Mouse (Mus musculus) limb, embryonic 14.5 days (tissue): ENCODE results near the gene Pex7. TPM values are rescaled to one million over a fixed set of nuclear protein-coding genes. Genes with fewer than 3 reads are reported as not detected.

ENCODE experiments used
- ATAC-seq: fragments of 200-750 bp; cut with Nextera tagmentation; 2 replicates; pipeline ENCODE4 v1.8.0; 2017; ENCODE audit warnings: low read depth, moderate number of reproducible peaks, moderate TSS enrichment; ENCODE audit not compliant: low FRiP score
- DNase-seq: peaks from one replicate; pipeline ENCODE4 v3.0.0-alpha.2; 2015; ENCODE audit warnings: low spot score
- H3K27ac ChIP-seq: fragments of 300-500 bp; sonication (generic); replicated peaks from 2 replicates; pipeline ENCODE4 v1.5.1; 2014; ENCODE audit warnings: low read depth, mild to moderate bottlenecking, low read length, moderate library complexity, mixed read lengths
- H3K27me3 ChIP-seq: fragments of 300-500 bp; sonication (generic); 2 replicates; pipeline ENCODE4 v1.6.1; 2014; ENCODE audit warnings: low read length, mixed read lengths; ENCODE audit not compliant: control insufficient read depth, insufficient read depth
- H3K36me3 ChIP-seq: fragments of 300-500 bp; sonication (generic); 2 replicates; pipeline ENCODE4 v1.6.1; 2014; ENCODE audit warnings: mild to moderate bottlenecking, low read length, moderate library complexity, mixed read lengths; ENCODE audit not compliant: control insufficient read depth, insufficient read depth
- H3K4me1 ChIP-seq: fragments of 300-500 bp; sonication (generic); 2 replicates; pipeline ENCODE4 v1.6.1; 2014; ENCODE audit warnings: antibody characterized with exemption, low read length, mixed read lengths; ENCODE audit not compliant: control insufficient read depth, insufficient read depth
- H3K4me2 ChIP-seq: fragments of 300-500 bp; sonication (generic); replicated peaks from 2 replicates; pipeline ENCODE4 v1.6.1; 2014; ENCODE audit warnings: low read depth, mild to moderate bottlenecking, low read length, moderate library complexity; ENCODE audit not compliant: severe bottlenecking
- H3K4me3 ChIP-seq: fragments of 300-500 bp; sonication (generic); replicated peaks from 2 replicates; pipeline ENCODE4 v1.5.1; 2014; ENCODE audit warnings: low read length
- H3K9ac ChIP-seq: fragments of 300-500 bp; sonication (generic); 2 replicates; pipeline ENCODE4 v1.6.1; 2014; ENCODE audit warnings: mild to moderate bottlenecking, low read depth, low read length, moderate library complexity; ENCODE audit not compliant: severe bottlenecking
- H3K9me3 ChIP-seq: fragments of 300-500 bp; sonication (generic); 2 replicates; pipeline ENCODE4 v1.6.1; 2016; ENCODE audit warnings: low read length; ENCODE audit not compliant: control insufficient read depth
- POLR2A ChIP-seq: fragments of 200-500 bp; IDR thresholded peaks from 2 replicates; pipeline ENCODE4 v1.8.0; 2012; ENCODE audit warnings: inconsistent platforms, mild to moderate bottlenecking, moderate library complexity, borderline replicate concordance; ENCODE audit not compliant: insufficient read depth, insufficient read length; ENCODE audit errors: extremely low read depth
- WGBS: fragments of 180-500 bp; shearing (Covaris S2); extraction: QIAGEN DNeasy Blood & Tissue Kit; methylation state at CpG from one replicate; pipeline ENCODE4 v1.1.7; 2014; 5-methylcytosine and 5-hydroxymethylcytosine counted together
- polyA plus RNA-seq, 2 experiments: library from polyadenylated mRNA; depleted of rRNA in 1 of 2; stranded (reverse) in 1 of 2; unstranded in 1 of 2; fragments of >200 nt; fragmentation: Nextera tagmentation in 1 of 2; extraction: Ambion mirVana in 1 of 2; gene quantifications; 2 replicates each; pipeline versions ENCODE4 v1.2.1 to v1.2.3; 2012 to 2014

Gene Pex7
- polyA plus RNA-seq, 2 experiments, result 19.2 to 31.5 TPM

DNA sequence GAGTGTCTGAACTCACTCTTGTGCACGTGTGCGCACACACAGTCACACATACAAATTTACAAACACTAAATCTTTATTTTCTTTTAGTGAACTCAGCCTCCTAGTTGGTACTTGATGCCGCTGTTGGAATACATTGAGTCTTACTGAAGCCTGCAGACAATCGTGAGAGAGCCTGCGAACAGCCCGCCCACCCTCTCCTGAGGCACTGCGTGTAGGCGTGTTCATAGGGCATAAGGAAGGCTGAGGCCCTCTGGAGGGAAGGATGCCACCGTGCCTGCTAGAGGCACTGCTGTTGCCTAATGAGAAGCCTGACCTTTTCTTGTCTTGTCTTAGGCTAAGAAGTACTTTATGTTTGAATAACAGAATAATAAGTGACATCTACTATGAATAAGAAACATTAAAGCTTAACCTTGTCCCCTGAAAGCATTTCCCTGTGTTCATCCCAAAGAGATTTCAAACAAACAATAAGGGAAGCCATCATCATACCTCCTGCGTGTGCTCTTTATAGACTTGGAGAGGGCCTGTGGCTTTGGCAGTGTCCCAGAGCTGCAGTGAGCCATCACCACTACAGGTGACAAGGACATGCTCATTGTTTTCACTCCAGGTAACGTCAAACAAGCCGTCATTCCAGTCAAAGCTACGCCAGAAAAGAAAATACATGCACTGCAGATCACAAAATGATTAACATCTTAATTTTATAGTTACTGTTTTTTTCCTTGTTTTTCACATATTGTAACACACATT is 3.2 kb downstream of the Pex7 start:
- no peak for ATAC-seq
- Histone ChIP-seq H3K36me3 (no peaks in the 10 kb centered on the region), H3K9me3 (no peaks in the 10 kb centered on the region), H3K4me1 (no peaks in the 10 kb centered on the region; the same call in 1 of the 2 replicates), H3K27ac (no peak overlapping the region), H3K27me3 (no peaks in the 10 kb centered on the region), H3K4me2 (0 out of 2 replicates have a peak overlapping the region, but pooled peaks have one; percentile 5), H3K4me3 (no peak overlapping the region), H3K9ac (no peak overlapping the region)
- no peak for DNase-seq
- WGBS, result 57% methylated on average over 13 of the region's 13 CpGs
- TF ChIP-seq POLR2A, result no peak

- Histone ChIP-seq H3K4me2 (no peak overlapping the region), H3K9ac (no peak overlapping the region), H3K36me3 (no peaks in the 10 kb centered on the region), H3K27me3 (no peaks in the 10 kb centered on the region), H3K27ac (no peak overlapping the region), H3K4me1 (no peaks in the 10 kb centered on the region; the same call in 1 of the 2 replicates), H3K9me3 (no peaks in the 10 kb centered on the region), H3K4me3 (no peak overlapping the region)
- WGBS, result 84% methylated on average over 7 of the region's 7 CpGs
- TF ChIP-seq POLR2A, result no peak
- DNase-seq, result no peak
- no peak for ATAC-seq
Measured at GRCm38 (mm10) chr10:19901992-19902391, 5.5 kb downstream of the Pex7 start.

DNA sequence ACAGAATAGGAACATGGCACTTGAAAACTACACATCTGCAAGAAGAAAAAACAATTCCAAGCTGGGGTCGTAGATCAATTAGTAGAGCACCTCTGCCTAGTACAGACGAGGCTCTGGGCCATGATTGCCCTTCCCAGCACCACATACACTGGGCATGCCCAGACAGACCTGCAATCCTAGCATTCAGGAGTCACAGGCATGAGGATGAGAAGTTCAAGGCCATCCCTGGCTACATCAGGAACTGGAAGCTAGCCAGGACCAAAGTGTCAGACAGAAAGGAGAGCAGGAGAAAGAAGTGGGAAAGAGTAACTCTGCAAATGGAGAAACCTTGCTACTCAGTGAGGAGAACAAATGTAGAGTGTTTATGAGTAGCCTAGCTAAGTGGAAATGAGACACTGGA is 7.3 kb downstream of the Pex7 start:
- TF ChIP-seq POLR2A, result no peak
- no peak overlapping the region for H3K27ac ChIP-seq
- H3K4me1 ChIP-seq, result no peaks in the 10 kb centered on the region; the same call in 1 of the 2 replicates
- WGBS, result 46% methylated on average over 2 of the region's 2 CpGs
- H3K4me3 ChIP-seq, result no peak overlapping the region
- no peak overlapping the region for H3K4me2 ChIP-seq
- no peaks in the 10 kb centered on the region for H3K9me3 ChIP-seq
- H3K27me3 ChIP-seq, result no peaks in the 10 kb centered on the region
- no peak overlapping the region for H3K9ac ChIP-seq
- no peak for ATAC-seq
- no peaks in the 10 kb centered on the region for H3K36me3 ChIP-seq
- no peak for DNase-seq

DNA sequence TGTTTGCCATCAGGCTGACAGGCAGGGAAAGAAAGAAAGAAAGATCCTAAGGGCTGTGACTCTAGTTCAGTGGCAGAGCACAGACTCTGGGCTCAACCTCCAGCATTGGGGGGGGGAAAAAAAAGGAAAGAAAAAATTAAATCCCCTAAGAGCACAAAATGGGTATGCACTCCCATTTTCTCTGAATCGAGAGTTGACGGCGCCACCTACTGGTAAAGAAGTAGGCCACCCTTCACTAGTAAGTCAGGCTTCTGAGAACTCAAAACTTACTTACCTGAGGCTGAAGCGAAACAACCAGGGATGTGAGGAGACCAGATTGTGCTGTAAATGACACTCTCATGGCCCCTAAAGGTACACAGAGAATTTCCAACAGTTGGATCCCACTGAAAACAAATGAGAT is 13.5 kb downstream of the Pex7 start:
- no peak overlapping the region for H3K4me2 ChIP-seq
- ATAC-seq (no peak), DNase-seq (no peak)
- H3K4me1 ChIP-seq, result no peaks in the 10 kb centered on the region
- 19% methylated on average over 4 of the region's 4 CpGs for WGBS
- H3K27ac ChIP-seq, result no peak overlapping the region
- H3K36me3 ChIP-seq, result peaks cover 3% of the 10 kb centered on the region; the same call in 1 of the 2 replicates
- H3K4me3 ChIP-seq, result no peak overlapping the region
- H3K9me3 ChIP-seq, result no peaks in the 10 kb centered on the region
- no peaks in the 10 kb centered on the region for H3K27me3 ChIP-seq
- TF ChIP-seq POLR2A, result no peak
- H3K9ac ChIP-seq, result no peak overlapping the region

DNA sequence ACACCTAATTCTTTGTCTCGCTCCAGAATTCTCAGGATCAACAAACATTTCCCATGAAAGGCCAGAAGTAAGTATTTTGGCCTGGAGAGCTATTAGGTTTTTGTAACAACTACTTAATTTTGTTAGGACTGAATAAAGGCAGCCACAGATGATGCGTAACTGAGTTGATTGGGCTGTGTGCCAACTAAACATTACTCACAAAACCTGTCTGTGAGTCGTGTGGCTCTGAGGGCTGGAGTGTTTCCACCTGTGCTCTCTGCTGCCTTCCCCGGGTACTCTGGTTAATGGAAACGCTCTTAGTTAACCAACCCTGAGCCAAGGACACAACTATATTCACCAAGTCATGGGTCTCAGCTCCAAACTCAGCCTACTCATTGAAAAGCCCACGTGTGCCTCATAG is 14.3 kb downstream of the Pex7 start:
- no peak for DNase-seq
- no peak for TF ChIP-seq POLR2A
- H3K9me3 ChIP-seq, result no peaks in the 10 kb centered on the region

More for the DNA sequence above, 14.3 kb downstream of the Pex7 start:
- 67% methylated on average over 6 of the region's 6 CpGs for WGBS
- Histone ChIP-seq H3K27ac (no peak overlapping the region), H3K4me3 (no peak overlapping the region), H3K4me1 (no peaks in the 10 kb centered on the region), H3K27me3 (no peaks in the 10 kb centered on the region), H3K36me3 (peaks cover 3% of the 10 kb centered on the region; the same call in 1 of the 2 replicates), H3K4me2 (no peak overlapping the region), H3K9ac (no peak overlapping the region)
- no peak for ATAC-seq
